Mouse (Mus musculus): ENCODE results near the gene AI467606.
A peak's percentile ranks its signal among the peaks of the same experiment; 100 is the strongest.

Gene AI467606

GRCm38 (mm10) chr7:127129638-127130037 lies 38.5 kb downstream of the AI467606 start:
- peak; percentile 45 for DNase-seq

DNA sequence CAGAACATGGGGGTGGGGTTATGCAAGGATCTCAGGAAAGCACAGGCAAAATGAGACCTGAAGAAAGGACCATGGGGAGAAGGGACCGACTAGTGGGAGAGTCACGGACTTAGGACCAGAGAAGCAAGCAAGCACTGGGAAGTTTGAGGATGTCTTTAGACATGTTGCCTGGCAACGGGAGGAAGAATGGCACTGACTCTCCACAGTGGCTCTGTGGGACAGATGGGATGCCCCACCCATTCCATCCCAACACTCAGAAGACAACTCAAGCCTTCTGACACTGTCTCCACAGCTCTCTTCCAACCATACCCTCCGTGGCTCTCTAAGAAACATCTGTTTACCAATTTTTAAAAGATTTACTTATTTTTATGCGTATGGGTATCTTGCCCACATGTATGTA lies 42.0 kb downstream of the AI467606 start:
- DNase-seq, result no peak

DNA sequence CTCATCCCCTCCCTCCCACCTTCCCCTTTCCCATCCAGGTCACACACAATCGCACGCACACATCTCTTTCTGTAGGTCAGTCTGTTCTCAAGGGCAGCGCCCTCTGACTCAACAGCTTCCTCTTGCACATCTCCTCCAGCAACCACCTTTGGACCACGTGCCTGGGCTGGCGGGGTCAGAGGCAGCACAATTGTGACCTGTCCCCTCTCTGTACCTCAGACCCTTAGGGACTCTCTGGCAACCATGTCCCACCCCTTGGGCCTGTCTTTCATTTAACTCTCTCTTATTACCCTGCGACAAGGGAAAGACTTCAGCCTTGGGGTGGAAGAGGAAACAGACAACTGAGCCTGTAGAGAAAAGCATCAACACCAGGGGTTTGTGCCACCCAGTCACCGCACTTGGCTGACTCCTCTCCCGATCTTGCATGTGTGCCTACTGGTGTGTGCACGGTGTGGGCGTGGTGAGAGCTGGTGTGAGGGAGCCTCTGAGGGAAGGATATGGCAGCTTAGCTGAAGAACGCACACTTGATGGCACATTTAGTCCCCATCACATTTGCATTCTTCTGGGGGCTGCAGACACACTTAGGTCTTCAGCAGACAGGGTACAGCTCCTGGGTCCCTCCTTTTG lies 43.8 kb downstream of the AI467606 start:
- DNase-seq, result peak; percentile 29

DNA sequence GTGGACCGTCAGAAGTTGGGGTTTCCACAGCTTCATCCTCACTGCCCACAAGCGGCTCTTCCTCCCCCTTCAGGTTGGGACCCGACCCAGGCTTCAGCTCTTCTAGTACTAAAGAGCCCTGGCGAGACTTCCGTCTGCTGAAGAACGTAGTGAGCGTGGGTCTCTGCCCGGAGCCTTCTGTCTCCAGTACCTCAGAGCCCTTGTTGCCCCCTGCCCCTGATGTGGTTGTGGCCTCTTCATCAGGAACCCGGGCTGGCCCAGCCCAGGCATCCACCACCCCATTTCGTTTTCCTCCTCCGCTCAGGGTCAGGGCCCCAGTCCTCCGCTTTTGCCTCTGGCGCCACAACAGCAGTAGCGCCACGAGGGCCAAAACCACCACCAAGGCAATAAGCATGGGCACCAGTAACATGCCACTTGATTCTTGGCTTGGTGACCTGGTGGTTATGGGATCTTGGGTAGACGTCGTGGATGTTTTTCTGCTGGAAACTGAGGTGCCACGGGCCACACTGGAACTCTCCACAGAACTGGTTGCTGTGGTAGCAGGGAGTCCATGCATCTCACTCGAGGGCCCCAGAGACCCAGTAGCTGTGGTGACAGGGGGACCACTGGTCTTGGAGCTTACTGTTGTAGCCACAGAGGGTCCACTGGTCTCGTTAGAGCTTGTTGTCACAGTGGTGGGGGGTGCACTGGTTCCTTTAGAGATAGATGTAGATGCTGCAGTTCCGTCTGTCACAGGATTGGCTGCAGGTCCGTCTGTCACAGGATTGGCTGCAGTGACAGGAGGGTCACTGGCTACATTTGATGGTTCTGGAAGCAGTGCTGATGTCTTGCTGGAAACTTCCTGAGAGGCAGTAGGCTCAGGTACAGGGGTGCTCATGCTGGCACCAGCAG lies 45.3 kb downstream of the AI467606 start:
- DNase-seq, result no peak

- no peak for DNase-seq
Measured at GRCm38 (mm10) chr7:127137262-127138017, 46.3 kb downstream of the AI467606 start, which contains the start of gene Spn. TSS of gene Spn (minus strand) at chr7:127137823.

- DNase-seq, result no peak
Measured at GRCm38 (mm10) chr7:127139100-127139499, 47.9 kb downstream of the AI467606 start.

DNA sequence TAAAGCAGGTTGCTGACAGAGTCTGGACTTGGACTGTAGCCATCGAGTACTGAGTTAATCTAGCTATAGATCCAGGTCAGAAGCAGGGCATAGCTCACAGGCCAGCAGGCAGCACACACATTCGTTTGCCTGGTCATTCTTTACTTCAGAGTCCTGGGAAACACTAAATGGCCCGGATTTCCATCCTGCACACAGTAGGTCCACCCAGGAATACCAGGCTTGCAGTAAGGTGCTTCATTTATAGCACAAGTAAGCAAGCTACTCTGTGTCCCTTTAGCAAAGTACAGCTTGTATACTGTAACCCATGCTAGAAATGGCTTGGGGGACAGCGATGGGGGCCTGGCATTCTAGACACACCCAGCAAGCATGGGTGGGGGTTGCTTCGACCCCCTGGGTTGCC lies 48.4 kb downstream of the AI467606 start:
- DNase-seq, result no peak

GRCm38 (mm10) chr7:127140623-127141404 lies 49.7 kb downstream of the AI467606 start:
- no peak for DNase-seq

DNA sequence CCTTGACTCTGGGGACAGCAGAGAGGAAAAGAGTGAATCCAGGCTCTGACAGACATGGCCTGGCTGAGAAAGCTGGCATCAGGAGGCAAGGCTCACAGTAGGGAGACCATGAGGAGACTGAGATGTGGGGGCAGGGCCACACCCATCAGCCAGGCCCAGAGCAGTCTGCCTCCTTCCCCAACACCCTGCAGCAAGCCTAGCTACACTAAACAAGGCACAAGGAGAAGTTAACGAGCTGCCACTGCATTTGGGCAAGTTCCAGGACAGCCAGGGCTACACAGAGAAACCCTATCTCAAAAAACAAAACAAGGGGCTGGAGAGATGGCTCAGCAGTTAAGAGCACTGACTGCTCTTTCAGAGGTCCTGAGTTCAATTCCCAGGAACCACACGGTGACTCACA lies 51.1 kb downstream of the AI467606 start:
- DNase-seq, result no peak

DNA sequence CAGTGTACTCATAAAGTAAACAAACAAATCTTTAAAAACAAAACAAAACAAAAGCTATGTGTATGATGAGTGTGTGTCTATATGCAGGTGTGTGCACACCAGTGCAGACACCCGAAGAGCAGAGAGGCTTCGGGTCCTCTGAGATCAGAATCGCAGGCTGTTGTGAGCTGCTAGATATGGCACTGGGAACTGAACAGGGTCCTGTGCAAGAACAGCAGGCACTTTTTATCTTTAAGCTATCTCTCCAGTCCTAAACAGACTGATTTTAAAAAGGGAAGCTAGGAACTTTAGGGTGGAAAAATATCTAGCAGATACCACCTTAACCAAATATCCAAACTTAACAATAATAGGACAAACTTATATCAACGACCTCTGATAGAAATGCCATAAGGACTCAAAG lies 51.5 kb downstream of the AI467606 start:
- no peak for DNase-seq
